ENCODE assay signal across 8 mouse cellular contexts in the genomic region with DNA sequence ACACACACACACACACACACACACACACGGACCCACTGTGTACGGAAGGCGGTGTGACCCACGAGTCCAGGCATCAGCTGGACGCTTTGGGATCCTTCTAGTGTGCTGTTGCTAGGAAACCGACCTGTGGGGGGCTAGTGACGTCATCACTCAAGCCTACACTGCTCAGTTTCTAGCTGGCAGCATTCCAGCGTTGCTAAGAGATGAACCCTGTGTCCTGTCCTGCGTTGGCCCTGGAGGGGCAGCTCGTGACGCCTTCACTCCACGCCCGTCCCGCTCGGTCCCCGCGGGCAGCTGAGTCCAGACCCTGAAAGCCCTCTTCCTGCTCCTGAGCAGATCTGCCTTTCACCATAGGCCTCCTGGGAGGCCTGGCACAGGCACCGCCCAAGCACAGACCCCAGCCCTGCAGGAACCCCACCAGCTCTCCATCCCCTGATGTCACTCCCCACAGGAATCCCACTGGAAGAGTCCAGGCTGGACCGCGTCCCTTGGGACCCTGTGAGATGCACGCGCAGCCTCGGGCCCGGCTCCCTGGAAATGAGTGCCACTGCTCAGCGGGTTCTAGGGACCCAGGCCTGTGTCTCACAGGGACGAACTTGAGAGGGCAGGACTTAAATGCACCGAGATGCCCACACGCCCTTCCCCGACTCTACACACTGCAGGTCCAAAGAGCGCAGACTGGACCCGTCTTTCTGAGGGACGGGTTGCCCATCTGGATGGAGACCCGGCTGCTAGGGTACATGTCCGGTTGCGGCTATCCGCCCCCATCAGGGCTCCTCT. TPM values are rescaled to one million over a fixed set of nuclear protein-coding genes. Genes with fewer than 3 reads are reported as not detected.
DNase-seq lines count a peak whose midpoint lies in the region; ATAC-seq and TF ChIP-seq lines count a peak whose summit lies in the region.

No protein-coding gene starts in this region.

- intact Hi-C loops in left cerebral cortex, postnatal 36 days (cut with DNase I) = no loop called here

- TF ChIP-seq CTCF in G1E (IDR thresholded peaks at IDR 0.05; ENCODE audit: low read depth, low read length) = no peak

- H3K27me3 ChIP-seq in G1E (ENCODE audit: insufficient read depth, low read length) = no peaks in the 10 kb centered on the region
- H3K27me3 ChIP-seq in forebrain, embryonic 11.5 days (ENCODE audit: control insufficient read depth, insufficient read depth, low read length) = no peaks in the 10 kb centered on the region
- H3K27me3 ChIP-seq in hindbrain, embryonic 13.5 days = peaks cover 3% of the 10 kb centered on the region; the same call in 1 of the 2 replicates
- no peaks in the 10 kb centered on the region for H3K27me3 ChIP-seq in midbrain, embryonic 16.5 days (ENCODE audit: control insufficient read depth, insufficient read depth, low read depth, low read length)

- H3K9me3 ChIP-seq in G1E (replicated peaks) = peaks cover 60% of the 10 kb centered on the region
- H3K9me3 ChIP-seq in forebrain, embryonic 11.5 days (ENCODE audit: control insufficient read depth, low read length) = peaks cover 40% of the 10 kb centered on the region
- H3K9me3 ChIP-seq in hindbrain, embryonic 13.5 days = peaks cover 66% of the 10 kb centered on the region
- H3K9me3 ChIP-seq in midbrain, embryonic 16.5 days (replicated peaks; ENCODE audit: control insufficient read depth, low read length, poor library complexity, severe bottlenecking) = peaks cover 56% of the 10 kb centered on the region

- no peaks in the 10 kb centered on the region for H3K4me1 ChIP-seq in G1E (ENCODE audit: insufficient read depth, low read depth, low read length)
- H3K4me1 ChIP-seq in forebrain, embryonic 11.5 days (replicated peaks; ENCODE audit: control insufficient read depth, insufficient read depth, low read length) = no peaks in the 10 kb centered on the region
- H3K4me1 ChIP-seq in hindbrain, embryonic 13.5 days (replicated peaks) = no peaks in the 10 kb centered on the region; the same call in 1 of the 2 replicates
- H3K4me1 ChIP-seq in midbrain, embryonic 16.5 days (ENCODE audit: control insufficient read depth, insufficient read depth, low read length) = no peaks in the 10 kb centered on the region

- no peak for ATAC-seq in G1E (ENCODE audit: extremely low read depth, insufficient number of reproducible peaks, low FRiP score, poor library complexity, severe bottlenecking)
- ATAC-seq in forebrain, embryonic 11.5 days (replicated peaks; ENCODE audit: low FRiP score) = peak; percentile 56
- peak; percentile 84 for ATAC-seq in hindbrain, embryonic 13.5 days (ENCODE audit: low FRiP score)
- ATAC-seq in midbrain, embryonic 16.5 days = peak; percentile 87
- no peak for ATAC-seq in activated CD4-positive, CD25-positive, alpha-beta regulatory T cell, adult 4 months

- 25% methylated on average over 36 of the region's 36 CpGs for WGBS in forebrain, embryonic 11.5 days
- 26% methylated on average over 36 of the region's 36 CpGs for WGBS in hindbrain, embryonic 13.5 days
- 25% methylated on average over 36 of the region's 36 CpGs for WGBS in midbrain, embryonic 16.5 days

- H3K36me3 ChIP-seq in G1E (replicated peaks) = peaks cover 45% of the 10 kb centered on the region
- peaks cover 5% of the 10 kb centered on the region for H3K36me3 ChIP-seq in forebrain, embryonic 11.5 days (ENCODE audit: control insufficient read depth, insufficient read depth, low read length)
- H3K36me3 ChIP-seq in hindbrain, embryonic 13.5 days = peaks cover 68% of the 10 kb centered on the region
- peaks cover 32% of the 10 kb centered on the region for H3K36me3 ChIP-seq in midbrain, embryonic 16.5 days (ENCODE audit: control insufficient read depth, insufficient read depth, low read length)

- H3K4me2 ChIP-seq in forebrain, embryonic 11.5 days (ENCODE audit: low read depth, low read length, severe bottlenecking) = peak overlapping the region; percentile 24
- peak overlapping the region; percentile 52 for H3K4me2 ChIP-seq in hindbrain, embryonic 13.5 days
- peak overlapping the region; percentile 46 for H3K4me2 ChIP-seq in midbrain, embryonic 16.5 days (ENCODE audit: low read length)

- DNase-seq in G1E (ENCODE audit: low spot score) = no peak
- peak; percentile 92 for DNase-seq in brain, adult 2 months (ENCODE audit: low read depth, low spot score)
- peak; percentile 63 for DNase-seq in forebrain, embryonic 11.5 days (ENCODE audit: low spot score)
- peak; percentile 83 to 84 for DNase-seq in left cerebral cortex, postnatal 36 days (ENCODE audit: low spot score in 2 of 2)
- no peak for DNase-seq in T-cell, adult 2 months (ENCODE audit: low spot score)

- H3K9ac ChIP-seq in forebrain, embryonic 11.5 days (ENCODE audit: low read length) = no peak overlapping the region
- peak overlapping the region; percentile 46; the same call in 1 of the 2 replicates for H3K9ac ChIP-seq in hindbrain, embryonic 13.5 days
- H3K9ac ChIP-seq in midbrain, embryonic 16.5 days (ENCODE audit: low read depth, low read length) = 0 out of 2 replicates have a peak overlapping the region, but pooled peaks have one; percentile 21

- H3K27ac ChIP-seq in forebrain, embryonic 11.5 days (ENCODE audit: low read depth, low read length) = no peak overlapping the region
- 0 out of 2 replicates have a peak overlapping the region, but pooled peaks have one; percentile 26 for H3K27ac ChIP-seq in hindbrain, embryonic 13.5 days
- no peak overlapping the region for H3K27ac ChIP-seq in midbrain, embryonic 16.5 days (ENCODE audit: low read length)

- peak overlapping the region; percentile 6; the same call in 1 of the 2 replicates for H3K4me3 ChIP-seq in G1E (ENCODE audit: low read depth, low read length)
- H3K4me3 ChIP-seq in forebrain, embryonic 11.5 days (ENCODE audit: low read depth, low read length) = no peak overlapping the region
- H3K4me3 ChIP-seq in hindbrain, embryonic 13.5 days = peak overlapping the region; percentile 36
- H3K4me3 ChIP-seq in midbrain, embryonic 16.5 days (ENCODE audit: low read depth, low read length) = peak overlapping the region; percentile 31

RNA-seq across cellular contexts. Expression of a gene that starts 1.0 kb away (rescaled TPM):
- not detected in 2 replicates for total RNA-seq in G1E (2014; fragmentation: Nextera tagmentation)
- total RNA-seq in G1E (2017) = 0.11 TPM in 1 of 2 replicates, not detected in the other
- 0.04 and 0.12 TPM in 2 replicates for polyA plus RNA-seq in G1E (2012)
- polyA plus RNA-seq in forebrain, embryonic 11.5 days (2014; fragmentation: Nextera tagmentation; extraction: Ambion mirVana) = not detected in 2 replicates
- polyA plus RNA-seq in hindbrain, embryonic 13.5 days (2015; fragmentation: Nextera tagmentation; extraction: Ambion mirVana) = 0.14 and 0.16 TPM in 2 replicates
- total RNA-seq in left cerebral cortex, postnatal 36 days (2021) = under 1 TPM; 0.45 to 0.52 TPM
- 0.29 and 0.50 TPM in 2 replicates for polyA plus RNA-seq in midbrain, embryonic 16.5 days (2015; fragmentation: Nextera tagmentation; extraction: Ambion mirVana)
- polyA plus RNA-seq in activated CD4-positive, CD25-positive, alpha-beta regulatory T cell, adult 4 months (2017; shearing (Covaris generic)) = not detected

RNA-seq across cellular contexts. Expression of a gene that starts 20.2 kb away (rescaled TPM):
- 71.3 and 76.9 TPM in 2 replicates for total RNA-seq in G1E (2014; fragmentation: Nextera tagmentation)
- total RNA-seq in G1E (2017) = 33.9 and 42.4 TPM in 2 replicates
- polyA plus RNA-seq in G1E (2012) = 4.3 and 4.6 TPM in 2 replicates
- polyA plus RNA-seq in forebrain, embryonic 11.5 days (2014; fragmentation: Nextera tagmentation; extraction: Ambion mirVana) = 21.7 and 22.6 TPM in 2 replicates
- 18.1 and 22.4 TPM in 2 replicates for polyA plus RNA-seq in hindbrain, embryonic 13.5 days (2015; fragmentation: Nextera tagmentation; extraction: Ambion mirVana)
- 10 to 100 TPM; 53.9 to 72.1 TPM for total RNA-seq in left cerebral cortex, postnatal 36 days (2021)
- 16.1 and 18.2 TPM in 2 replicates for polyA plus RNA-seq in midbrain, embryonic 16.5 days (2015; fragmentation: Nextera tagmentation; extraction: Ambion mirVana)
- 10 to 100 TPM; 15.4 to 16.8 TPM for polyA plus RNA-seq in activated CD4-positive, CD25-positive, alpha-beta regulatory T cell, adult 4 months (2017; shearing (Covaris generic))

RNA-seq across cellular contexts. Expression of a gene that starts 52.6 kb away (rescaled TPM):
- total RNA-seq in G1E (2014; fragmentation: Nextera tagmentation) (not detected in 2 replicates), G1E (2017) (0.05 and 0.17 TPM in 2 replicates)
- not detected in 2 replicates for polyA plus RNA-seq in G1E (2012)
- polyA plus RNA-seq in forebrain, embryonic 11.5 days (2014; fragmentation: Nextera tagmentation; extraction: Ambion mirVana) = not detected in 2 replicates
- polyA plus RNA-seq in hindbrain, embryonic 13.5 days (2015; fragmentation: Nextera tagmentation; extraction: Ambion mirVana) = 0.22 TPM in 1 of 2 replicates, not detected in the other
- under 1 TPM; 0.35 to 0.50 TPM for total RNA-seq in left cerebral cortex, postnatal 36 days (2021)
- not detected in 2 replicates for polyA plus RNA-seq in midbrain, embryonic 16.5 days (2015; fragmentation: Nextera tagmentation; extraction: Ambion mirVana)
- not detected for polyA plus RNA-seq in activated CD4-positive, CD25-positive, alpha-beta regulatory T cell, adult 4 months (2017; shearing (Covaris generic))

Comparison
In these comparisons a context has a peak if more than half of its experiments do, and no peak if none do; other contexts are left out.
1. ATAC-seq: peak in forebrain, embryonic 11.5 days (single experiment), hindbrain, embryonic 13.5 days (single experiment) and midbrain, embryonic 16.5 days (single experiment); none in G1E (single experiment) and activated CD4-positive, CD25-positive, alpha-beta regulatory T cell, adult 4 months (single experiment).
2. DNase-seq: peak in brain, adult 2 months (single experiment), forebrain, embryonic 11.5 days (single experiment) and left cerebral cortex, postnatal 36 days (2 of 2); none in G1E (single experiment) and T-cell, adult 2 months (single experiment).
3. Peak in every context shown above with its lines, with median percentiles within 50 percentile points of each other: H3K4me2 ChIP-seq.